Mouse (Mus musculus) midbrain, postnatal 0 days (tissue): Measurements from ENCODE around the gene Ect2. TPM values are rescaled to one million over a fixed set of nuclear protein-coding genes. Genes with fewer than 3 reads are reported as not detected.

Experiments
- ATAC-seq: fragments of 200-750 bp; cut with Nextera tagmentation; 2 replicates; pipeline ENCODE4 v1.8.0; 2017; ENCODE audit warnings: moderate number of reproducible peaks, mild to moderate bottlenecking, moderate TSS enrichment, moderate library complexity; ENCODE audit not compliant: low FRiP score
- DNase-seq: peaks from one replicate; pipeline ENCODE4 v3.0.0-alpha.2; 2015; ENCODE audit warnings: low spot score
- H3K27ac ChIP-seq: fragments of 300-500 bp; sonication (generic); 2 replicates; pipeline ENCODE4 v1.5.1; 2014; ENCODE audit warnings: low read depth, mild to moderate bottlenecking, low read length, mixed read lengths
- H3K27me3 ChIP-seq: fragments of 300-500 bp; sonication (generic); 2 replicates; pipeline ENCODE4 v1.6.1; 2014; ENCODE audit warnings: low read length, control low read depth, mixed read lengths; ENCODE audit not compliant: insufficient read depth
- H3K36me3 ChIP-seq: fragments of 300-500 bp; sonication (generic); 2 replicates; pipeline ENCODE4 v1.6.1; 2014; ENCODE audit warnings: low read length, control low read depth, mixed read lengths; ENCODE audit not compliant: insufficient read depth
- H3K4me1 ChIP-seq: fragments of 300-500 bp; sonication (generic); 2 replicates; pipeline ENCODE4 v1.6.1; 2014; ENCODE audit warnings: mild to moderate bottlenecking, control low read depth, antibody characterized with exemption, low read length, mixed read lengths; ENCODE audit not compliant: insufficient read depth
- H3K4me2 ChIP-seq: fragments of 300-500 bp; sonication (generic); 2 replicates; pipeline ENCODE4 v1.6.1; 2014; ENCODE audit warnings: low read depth, mild to moderate bottlenecking, low read length, mixed read lengths; ENCODE audit not compliant: poor library complexity, severe bottlenecking
- H3K4me3 ChIP-seq: fragments of 300-500 bp; sonication (generic); 2 replicates; pipeline ENCODE4 v1.5.1; 2014; ENCODE audit warnings: low read depth, mild to moderate bottlenecking, low read length, moderate library complexity
- H3K9ac ChIP-seq: fragments of 300-500 bp; sonication (generic); replicated peaks from 2 replicates; pipeline ENCODE4 v1.6.1; 2014; ENCODE audit warnings: mild to moderate bottlenecking, low read length, moderate library complexity, mixed read lengths; ENCODE audit not compliant: poor library complexity, severe bottlenecking
- H3K9me3 ChIP-seq: fragments of 300-500 bp; sonication (generic); 2 replicates; pipeline ENCODE4 v1.6.1; 2016; ENCODE audit warnings: low read length, control low read depth
- CTCF ChIP-seq: IDR thresholded peaks from 2 replicates; pipeline ENCODE4 v1.5.1; 2016; ENCODE audit warnings: antibody characterized with exemption, mild to moderate bottlenecking
- WGBS: fragments of 180-500 bp; shearing (Covaris S2); extraction: QIAGEN DNeasy Blood & Tissue Kit; methylation state at CpG from one replicate; pipeline ENCODE4 v1.1.7; 2014; 5-methylcytosine and 5-hydroxymethylcytosine counted together
- polyA plus RNA-seq: library from polyadenylated mRNA; unstranded; fragments of >200 nt; fragmentation: Nextera tagmentation; extraction: Ambion mirVana; gene quantifications from 2 replicates; pipeline ENCODE4 v1.2.1, GENCODE M21; 2015
- total RNA-seq: library from RNA; depleted of rRNA; stranded (reverse); fragments of >200 nt; gene quantifications from 2 replicates; pipeline ENCODE4 v1.2.3, GENCODE M21; 2014

Ect2 gene
- total and polyA plus RNA-seq, 2 experiments from 2014 or later, result 2.2 to 3.9 TPM

DNA sequence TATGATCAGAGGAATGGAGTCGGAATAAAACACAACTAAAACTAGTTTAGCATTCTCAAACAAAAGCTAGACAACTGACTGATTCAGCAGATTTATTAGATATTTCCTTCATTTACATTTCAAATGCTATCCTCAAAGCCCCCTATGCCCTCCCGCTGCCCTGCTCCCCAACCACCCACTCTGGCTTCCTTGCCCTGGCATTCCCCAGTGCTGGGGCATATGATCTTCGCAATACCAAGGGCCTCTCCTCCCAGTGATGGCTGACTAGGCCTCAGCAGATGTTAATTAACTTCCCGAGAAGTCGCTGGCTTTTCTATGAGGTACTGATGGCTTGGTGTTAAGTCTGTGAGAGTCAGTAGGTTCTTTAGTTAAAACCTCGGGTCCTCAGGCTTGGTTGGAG lies 55.0 kb downstream of the Ect2 start:
- WGBS, result 88% methylated on average over 6 of the region's 6 CpGs
- Histone ChIP-seq H3K4me3 (no peak overlapping the region), H3K4me1 (no peaks in the 10 kb centered on the region), H3K27me3 (no peaks in the 10 kb centered on the region), H3K9me3 (no peaks in the 10 kb centered on the region), H3K9ac (no peak overlapping the region), H3K4me2 (no peak overlapping the region), H3K36me3 (no peaks in the 10 kb centered on the region), H3K27ac (no peak overlapping the region)
- DNase-seq, result no peak
- TF ChIP-seq CTCF, result no peak
- no peak for ATAC-seq

DNA sequence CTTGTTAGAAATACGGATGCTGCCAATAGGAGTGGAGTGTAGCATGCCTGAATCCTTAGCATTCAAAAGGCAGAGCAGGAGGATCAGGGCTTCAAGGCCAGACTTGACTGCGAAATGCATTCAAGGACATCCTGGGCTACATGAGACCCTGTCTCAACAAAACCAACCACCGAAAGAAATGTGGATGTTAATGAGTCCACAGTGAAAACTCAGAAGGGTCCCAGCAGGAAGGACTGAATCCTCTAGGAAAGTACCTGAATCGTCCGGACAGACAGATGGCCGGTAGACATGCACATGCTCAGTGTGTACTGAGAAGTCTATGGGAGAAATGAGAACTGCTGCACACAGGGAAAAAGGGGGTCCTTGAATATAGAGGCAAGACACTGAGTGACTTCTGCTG lies 67.5 kb downstream of the Ect2 start:
- Histone ChIP-seq H3K4me2 (no peak overlapping the region), H3K9ac (no peak overlapping the region), H3K4me1 (no peaks in the 10 kb centered on the region), H3K4me3 (no peak overlapping the region), H3K27me3 (no peaks in the 10 kb centered on the region), H3K27ac (no peak overlapping the region), H3K9me3 (no peaks in the 10 kb centered on the region), H3K36me3 (no peaks in the 10 kb centered on the region)
- DNase-seq (no peak), ATAC-seq (no peak)
- WGBS, result 93% methylated on average over 6 of the region's 6 CpGs
- TF ChIP-seq CTCF, result no peak

DNA sequence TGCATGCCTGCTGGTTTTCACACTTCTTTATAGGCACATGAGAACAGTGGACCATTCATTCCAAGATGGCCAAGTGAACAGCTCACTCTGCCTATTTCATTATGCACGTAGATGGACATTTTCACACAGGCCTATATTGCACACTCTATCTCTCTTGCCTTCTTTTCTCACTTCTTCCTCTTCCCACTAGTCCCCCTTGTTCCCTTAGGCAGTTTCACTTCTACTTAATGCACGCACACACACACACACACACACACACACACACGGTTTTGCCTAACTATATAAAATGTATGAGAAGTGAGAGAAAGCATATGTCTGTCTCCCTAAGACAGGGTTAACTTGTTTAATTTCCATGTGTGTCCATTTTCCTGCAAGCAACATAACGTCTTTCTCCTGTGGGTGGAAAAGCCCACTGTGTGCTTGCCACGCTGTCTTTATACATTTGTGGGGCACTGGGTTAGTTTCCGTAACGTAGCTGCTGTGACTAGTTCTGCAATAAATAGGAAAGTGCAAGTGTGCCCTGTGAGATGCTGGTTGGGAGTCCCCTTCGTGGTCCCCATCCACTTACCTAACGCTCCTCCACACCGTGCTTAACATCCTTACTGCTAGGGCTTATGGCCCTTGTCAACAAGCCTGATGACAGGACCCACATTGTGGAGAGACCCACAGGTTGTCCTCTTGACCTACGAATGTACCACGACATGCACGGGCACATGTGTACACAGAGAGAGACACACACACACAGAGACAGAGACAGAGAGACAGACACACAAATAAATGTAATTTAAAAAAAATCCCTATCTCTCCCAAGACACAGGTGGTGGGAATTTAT lies 72.2 kb downstream of the Ect2 start:
- no peaks in the 10 kb centered on the region for H3K4me1 ChIP-seq
- TF ChIP-seq CTCF, result no peak
- 94% methylated on average over 13 of the region's 13 CpGs for WGBS
- H3K27me3 ChIP-seq, result no peaks in the 10 kb centered on the region
- H3K4me2 ChIP-seq, result no peak overlapping the region
- H3K36me3 ChIP-seq, result no peaks in the 10 kb centered on the region
- no peak overlapping the region for H3K27ac ChIP-seq
- H3K4me3 ChIP-seq, result no peak overlapping the region
- H3K9ac ChIP-seq, result no peak overlapping the region
- ATAC-seq (no peak), DNase-seq (no peak)
- H3K9me3 ChIP-seq, result no peaks in the 10 kb centered on the region

DNA sequence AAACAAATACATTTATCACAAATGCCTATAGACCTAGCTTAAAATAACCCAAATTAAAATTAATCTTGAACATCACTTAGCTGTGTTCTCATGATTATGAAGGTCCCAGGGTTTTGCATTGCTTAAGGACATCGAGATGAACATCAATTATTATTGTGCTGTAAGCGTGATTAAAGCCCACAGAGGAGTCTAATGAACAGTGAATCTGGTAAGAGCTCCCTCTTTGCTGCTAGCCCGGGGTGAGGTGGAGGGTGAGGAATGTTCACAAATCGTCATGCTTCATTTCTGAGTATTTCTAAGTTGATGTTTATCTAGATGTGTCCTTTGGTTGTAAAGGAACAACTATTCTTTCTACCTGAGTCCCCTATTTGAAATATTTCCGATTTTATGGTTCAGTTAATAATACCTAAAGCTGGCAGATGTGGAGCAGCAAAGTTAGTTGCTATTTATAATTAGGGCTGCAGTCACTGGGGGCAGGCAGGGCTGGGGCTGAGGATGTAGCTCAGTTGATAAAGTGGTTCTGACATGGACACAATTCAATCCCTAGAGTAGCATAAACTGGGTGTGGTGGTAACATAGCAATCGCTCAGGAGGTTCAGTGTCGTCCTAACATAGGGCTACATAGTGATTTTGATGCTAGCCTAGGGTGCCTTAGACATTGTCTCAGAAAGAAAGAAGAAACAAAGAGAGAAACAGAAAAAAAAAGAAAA lies 73.5 kb downstream of the Ect2 start:
- TF ChIP-seq CTCF, result no peak
- Histone ChIP-seq H3K9me3 (no peaks in the 10 kb centered on the region), H3K36me3 (no peaks in the 10 kb centered on the region), H3K9ac (no peak overlapping the region), H3K27me3 (no peaks in the 10 kb centered on the region), H3K27ac (no peak overlapping the region), H3K4me2 (no peak overlapping the region), H3K4me3 (no peak overlapping the region), H3K4me1 (no peaks in the 10 kb centered on the region)
- WGBS, result 74% methylated on average over 7 of the region's 7 CpGs
- no peak for ATAC-seq
- DNase-seq, result no peak

DNA sequence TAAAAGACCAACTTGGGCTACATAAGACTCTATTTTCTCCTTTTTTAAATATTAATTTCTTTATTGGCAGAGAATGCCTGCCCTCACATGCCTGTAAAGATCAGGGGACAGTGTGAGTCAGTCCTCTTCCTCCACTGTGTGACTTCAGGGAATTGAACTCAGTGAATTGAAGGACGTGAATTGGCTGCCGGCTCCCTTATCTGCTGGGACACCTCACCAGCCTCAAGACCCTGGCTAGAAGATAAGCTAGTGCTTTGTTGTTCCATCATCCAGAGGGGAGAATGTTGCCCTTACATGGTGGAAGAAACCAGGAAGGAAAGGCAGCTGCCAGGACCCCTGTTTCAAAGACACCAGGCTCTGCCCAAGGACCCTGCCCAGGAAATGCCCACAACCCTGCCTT lies 79.8 kb downstream of the Ect2 start:
- TF ChIP-seq CTCF, result no peak
- Histone ChIP-seq H3K27me3 (no peaks in the 10 kb centered on the region), H3K4me3 (no peak overlapping the region), H3K27ac (no peak overlapping the region), H3K4me2 (no peak overlapping the region), H3K4me1 (no peaks in the 10 kb centered on the region), H3K36me3 (no peaks in the 10 kb centered on the region), H3K9ac (no peak overlapping the region), H3K9me3 (no peaks in the 10 kb centered on the region)
- WGBS, result 95% methylated on average over 2 of the region's 2 CpGs
- ATAC-seq (no peak), DNase-seq (no peak)

DNA sequence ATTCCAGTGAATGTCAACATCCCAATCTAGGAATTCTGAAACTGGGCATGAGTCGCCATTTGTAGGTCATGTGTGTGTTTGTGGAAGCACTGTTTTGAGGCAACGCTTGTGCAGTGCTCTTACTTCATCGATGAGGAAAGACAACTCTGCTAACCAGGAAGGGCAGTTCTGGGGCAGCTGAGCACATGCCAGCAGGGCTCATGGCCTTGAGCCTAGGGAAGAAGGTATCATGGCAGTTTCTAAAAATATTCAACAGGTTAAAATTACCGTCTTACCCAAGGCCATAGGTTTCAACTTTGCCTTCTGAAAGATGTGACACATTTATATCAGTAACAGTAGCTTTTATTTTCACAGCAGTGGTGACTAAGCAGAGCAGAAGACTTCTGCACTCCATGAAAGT lies 82.0 kb downstream of the Ect2 start:
- 93% methylated on average over 4 of the region's 4 CpGs for WGBS
- no peak overlapping the region for H3K27ac ChIP-seq
- DNase-seq, result no peak
- no peak overlapping the region for H3K4me2 ChIP-seq
- H3K4me1 ChIP-seq, result no peaks in the 10 kb centered on the region
- H3K4me3 ChIP-seq, result no peak overlapping the region
- H3K36me3 ChIP-seq, result no peaks in the 10 kb centered on the region
- no peak for TF ChIP-seq CTCF
- H3K9me3 ChIP-seq, result no peaks in the 10 kb centered on the region
- H3K9ac ChIP-seq, result no peak overlapping the region
- H3K27me3 ChIP-seq, result no peaks in the 10 kb centered on the region
- ATAC-seq, result no peak
